Mouse (Mus musculus) heart, adult 2 months (tissue): ENCODE data around the gene Cd19. TPM values are rescaled to one million over a fixed set of nuclear protein-coding genes. Genes with fewer than 3 reads are reported as not detected.

Experiments used
- DNase-seq, 2 experiments: peaks; one replicate each; pipeline ENCODE4 v3.0.0; 2021
- H3K27ac ChIP-seq: fragments of 200-600 bp; 2 replicates; pipeline ENCODE4 v1.8.1; 2022
- H3K27me3 ChIP-seq: fragments of 200-500 bp; 2 replicates; pipeline ENCODE4 v1.6.1; 2012; ENCODE audit warnings: mild to moderate bottlenecking, low read length, inconsistent platforms, mixed read lengths; ENCODE audit not compliant: control insufficient read depth, insufficient read depth
- H3K36me3 ChIP-seq: fragments of 200-500 bp; 2 replicates; pipeline ENCODE4 v1.6.1; 2012; ENCODE audit warnings: low read length, inconsistent platforms; ENCODE audit not compliant: control insufficient read depth, insufficient read depth
- H3K4me1 ChIP-seq: fragments of 200-500 bp; 2 replicates; pipeline ENCODE4 v1.6.1; 2011; ENCODE audit warnings: low read length; ENCODE audit not compliant: control insufficient read depth, insufficient read depth
- H3K4me3 ChIP-seq: fragments of 200-600 bp; 2 replicates; pipeline ENCODE4 v1.8.1; 2022
- H3K79me2 ChIP-seq: fragments of 200-500 bp; replicated peaks from 2 replicates; pipeline ENCODE4 v1.6.1; 2012; ENCODE audit warnings: mild to moderate bottlenecking, inconsistent platforms, low read length, moderate library complexity, mixed read lengths; ENCODE audit not compliant: control insufficient read depth, insufficient read depth
- H3K9ac ChIP-seq: fragments of 200-500 bp; 2 replicates; pipeline ENCODE4 v1.6.1; 2012; ENCODE audit warnings: low read depth, mild to moderate bottlenecking, control low read depth, inconsistent platforms, low read length, mixed read lengths
- CTCF ChIP-seq: fragments of 200-600 bp; IDR thresholded peaks from 2 replicates; pipeline ENCODE4 v1.8.1; 2022; ENCODE audit warnings: antibody characterized with exemption, mild to moderate bottlenecking, moderate library complexity
- EP300 ChIP-seq: fragments of 200-500 bp; IDR thresholded peaks from 2 replicates; pipeline ENCODE4 v1.6.1; 2011; ENCODE audit warnings: low read depth, low read length, control low read depth; ENCODE audit not compliant: insufficient read depth
- POLR2A ChIP-seq: fragments of 200-500 bp; IDR thresholded peaks from 2 replicates; pipeline ENCODE4 v1.6.1; 2011; ENCODE audit warnings: mild to moderate bottlenecking, low read depth, low read length, control low read depth; ENCODE audit not compliant: insufficient read depth
- WGBS: fragments of 180-500 bp; shearing (Covaris S2); methylation state at CpG from one replicate; pipeline ENCODE4 v1.1.7; 2018; 5-methylcytosine and 5-hydroxymethylcytosine counted together
- intact Hi-C: fragments of 180-260 bp; cut with DNase I; formaldehyde crosslinking; loops from one replicate; pipeline ENCODE4 v1.15.1; 2025
- polyA plus RNA-seq: library from polyadenylated mRNA; depleted of rRNA; stranded (reverse); fragments of >200 nt; gene quantifications from 2 replicates; pipeline ENCODE4 v1.2.3, GENCODE M21; 2012
- total RNA-seq, 2 experiments: library from RNA; stranded (reverse); gene quantifications; 2 replicates each; pipeline ENCODE4 v1.2.3; 2021

The Cd19 gene
- total and polyA plus RNA-seq, 3 experiments = 0.37 to 4.6 (median 1.9) TPM

- H3K9ac ChIP-seq = no peak overlapping the region
- H3K79me2 ChIP-seq = no peaks in the 10 kb centered on the region
- H3K4me1 ChIP-seq = no peaks in the 10 kb centered on the region
- no peak overlapping the region for H3K4me3 ChIP-seq
- intact Hi-C loops = no loop called here
- no peak overlapping the region for H3K27ac ChIP-seq
- no peaks in the 10 kb centered on the region for H3K36me3 ChIP-seq
- no peaks in the 10 kb centered on the region for H3K27me3 ChIP-seq
- no peak for TF ChIP-seq POLR2A
- no peak for TF ChIP-seq EP300
- TF ChIP-seq CTCF = no peak
- DNase-seq = no peak
- 85% methylated on average over 6 of the region's 6 CpGs for WGBS
Measured at GRCm38 (mm10) chr7:126450641-126451040, 36.0 kb upstream of the Cd19 start.

GRCm38 (mm10) chr7:126449991-126450390 is 35.3 kb upstream of the Cd19 start:
- no peak overlapping the region for H3K27ac ChIP-seq

GRCm38 (mm10) chr7:126448481-126448880 is 33.8 kb upstream of the Cd19 start:
- no peak for DNase-seq
- no peaks in the 10 kb centered on the region for H3K27me3 ChIP-seq
- H3K4me3 ChIP-seq = no peak overlapping the region
- no peak overlapping the region for H3K9ac ChIP-seq
- no peaks in the 10 kb centered on the region for H3K4me1 ChIP-seq
- H3K27ac ChIP-seq = no peak overlapping the region
- H3K36me3 ChIP-seq = no peaks in the 10 kb centered on the region
- TF ChIP-seq EP300 (no peak), POLR2A (no peak), CTCF (no peak)
- WGBS = 87% methylated on average over 19 of the region's 19 CpGs
- no peaks in the 10 kb centered on the region for H3K79me2 ChIP-seq
- intact Hi-C loops = no loop called here

More at GRCm38 (mm10) chr7:126449991-126450390, 35.3 kb upstream of the Cd19 start:
- Histone ChIP-seq H3K36me3 (no peaks in the 10 kb centered on the region), H3K4me3 (no peak overlapping the region), H3K9ac (no peak overlapping the region), H3K79me2 (no peaks in the 10 kb centered on the region), H3K27me3 (no peaks in the 10 kb centered on the region), H3K4me1 (no peaks in the 10 kb centered on the region)
- intact Hi-C loops = no loop called here
- TF ChIP-seq CTCF = no peak
- no peak for TF ChIP-seq EP300
- no peak for TF ChIP-seq POLR2A
- DNase-seq = no peak
- 88% methylated on average over 18 of the region's 18 CpGs for WGBS

- 95% methylated on average over 21 of the region's 21 CpGs for WGBS
- DNase-seq = no peak
- H3K9ac ChIP-seq = no peak overlapping the region
- intact Hi-C loops = no loop called here
- no peak for TF ChIP-seq POLR2A
- TF ChIP-seq EP300 = no peak
- TF ChIP-seq CTCF = no peak
- H3K27me3 ChIP-seq = no peaks in the 10 kb centered on the region
- H3K4me1 ChIP-seq = no peaks in the 10 kb centered on the region
- H3K4me3 ChIP-seq = no peak overlapping the region
- H3K36me3 ChIP-seq = no peaks in the 10 kb centered on the region
- H3K79me2 ChIP-seq = no peaks in the 10 kb centered on the region
- H3K27ac ChIP-seq = no peak overlapping the region
Measured at GRCm38 (mm10) chr7:126446217-126446616, 31.5 kb upstream of the Cd19 start.

- Histone ChIP-seq H3K27ac (no peak overlapping the region), H3K36me3 (no peaks in the 10 kb centered on the region), H3K79me2 (no peaks in the 10 kb centered on the region), H3K4me3 (no peak overlapping the region), H3K27me3 (no peaks in the 10 kb centered on the region), H3K9ac (no peak overlapping the region), H3K4me1 (no peaks in the 10 kb centered on the region)
- no peak for DNase-seq
- intact Hi-C loops = no loop called here
- no peak for TF ChIP-seq POLR2A
- no peak for TF ChIP-seq CTCF
- no peak for TF ChIP-seq EP300
- 95% methylated on average over 15 of the region's 15 CpGs for WGBS
Measured at GRCm38 (mm10) chr7:126445104-126445815, 30.6 kb upstream of the Cd19 start.

- H3K79me2 ChIP-seq = no peaks in the 10 kb centered on the region
- TF ChIP-seq CTCF (no peak), EP300 (no peak), POLR2A (no peak)
- H3K27ac ChIP-seq = no peak overlapping the region
- no peaks in the 10 kb centered on the region for H3K36me3 ChIP-seq
- intact Hi-C loops = no loop called here
- H3K9ac ChIP-seq = no peak overlapping the region
- no peak overlapping the region for H3K4me3 ChIP-seq
- 92% methylated on average over 9 of the region's 9 CpGs for WGBS
- DNase-seq = no peak
- no peaks in the 10 kb centered on the region for H3K27me3 ChIP-seq
- no peaks in the 10 kb centered on the region for H3K4me1 ChIP-seq
Measured at GRCm38 (mm10) chr7:126444536-126444935, 29.8 kb upstream of the Cd19 start.
